14 mouse cellular contexts compared by ENCODE assay signal in the genomic region with DNA sequence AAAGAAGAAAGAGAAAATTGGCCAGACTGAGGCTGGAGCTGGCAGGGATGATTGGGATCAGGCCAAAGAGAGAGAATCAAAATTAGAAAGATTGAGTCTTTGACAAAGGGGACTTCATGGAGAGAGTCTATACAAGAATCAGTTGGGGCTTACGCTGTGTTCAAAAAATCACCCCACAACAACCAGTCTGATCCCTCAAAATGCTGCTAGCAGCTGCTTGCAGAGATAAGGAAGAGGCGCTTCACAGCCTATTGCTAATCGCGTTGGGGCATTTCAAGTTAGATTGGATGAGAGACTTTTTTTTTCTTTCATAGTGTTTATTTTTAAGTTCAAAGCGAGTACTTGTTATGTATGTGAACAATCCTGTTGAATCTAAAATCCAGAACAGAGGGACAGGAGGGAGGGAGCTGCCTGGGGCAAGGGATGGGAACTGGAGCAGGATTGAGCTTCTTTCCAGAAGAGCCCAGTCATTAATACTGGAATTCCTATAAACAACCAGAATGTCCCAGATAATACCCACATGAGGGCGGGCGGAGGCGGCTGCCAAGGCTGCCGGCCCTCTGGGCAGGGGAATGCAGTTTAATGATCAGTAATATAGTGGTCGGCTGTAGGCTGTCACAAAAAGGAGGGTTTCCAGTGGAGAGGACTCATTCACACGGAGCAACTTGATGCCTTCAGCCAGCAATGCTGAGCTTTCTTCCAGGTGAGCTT. TPM values are rescaled to one million over a fixed set of nuclear protein-coding genes. Genes with fewer than 3 reads are reported as not detected.
A peak's percentile ranks its signal among the peaks of the same experiment; 100 is the strongest.
DNase-seq lines count a peak whose midpoint lies in the region; ATAC-seq and TF ChIP-seq lines count a peak whose summit lies in the region.
"Had no signal": no experiment of that assay in that cellular context is flagged by ENCODE, and none has a peak within 500 bp of the region (broad histone marks: within the 10 kb centered on the region; RNA-seq: fewer than 3 reads in every experiment).

No protein-coding gene starts in this region.

- H3K4me1 ChIP-seq in hindbrain, postnatal 0 days (ENCODE audit: insufficient read depth, low read length): 0 out of 2 replicates have a peak, but pooled peaks cover 2% of the 10 kb centered on the region
- H3K4me1 ChIP-seq in hindbrain, embryonic 14.5 days (replicated peaks; ENCODE audit: control insufficient read depth, insufficient read depth, low read length): no peaks in the 10 kb centered on the region
- H3K4me1 ChIP-seq in G1E (ENCODE audit: insufficient read depth, low read depth, low read length): peaks cover 14% of the 10 kb centered on the region
- H3K4me1 ChIP-seq in liver, embryonic 11.5 days (replicated peaks; ENCODE audit: control insufficient read depth, insufficient read depth, low read length): peaks cover 12% of the 10 kb centered on the region

- TF ChIP-seq CTCF in hindbrain, postnatal 0 days (IDR thresholded peaks at IDR 0.05; ENCODE audit: low read depth): no peak
- TF ChIP-seq CTCF in G1E (IDR thresholded peaks at IDR 0.05; ENCODE audit: low read depth, low read length): no peak

- H3K27ac ChIP-seq in hindbrain, postnatal 0 days: peak overlapping the region; percentile 41; the same call in 1 of the 2 replicates
- no peak overlapping the region; the same call in 1 of the 2 replicates for H3K27ac ChIP-seq in hindbrain, embryonic 14.5 days
- H3K27ac ChIP-seq in liver, embryonic 11.5 days (ENCODE audit: low read depth, low read length): no peak overlapping the region; the same call in 1 of the 2 replicates
- H3K27ac ChIP-seq: limb, embryonic 15.5 days had no signal

- H3K4me2 ChIP-seq in hindbrain, postnatal 0 days (ENCODE audit: low read depth, low read length): peak overlapping the region; percentile 25; the same call in 1 of the 2 replicates
- H3K4me2 ChIP-seq in hindbrain, embryonic 14.5 days (replicated peaks): no peak overlapping the region
- H3K4me2 ChIP-seq in liver, embryonic 11.5 days: peak overlapping the region; percentile 34
- H3K4me2 ChIP-seq: limb, embryonic 15.5 days had no signal

- DNase-seq in hindbrain, postnatal 0 days (ENCODE audit: low spot score): peak; percentile 5
- no peak for DNase-seq in hindbrain, embryonic 14.5 days (ENCODE audit: low spot score)
- peak; percentile 4 for DNase-seq in G1E (ENCODE audit: low spot score)
- peak; percentile 12 for DNase-seq in brain, adult 2 months (ENCODE audit: low read depth, low spot score)
- no peak for DNase-seq in liver, embryonic 11.5 days (ENCODE audit: low spot score)
- no peak for DNase-seq in embryo, embryonic 11 days
- no peak for DNase-seq in cerebellum, postnatal 36 days
- DNase-seq in urinary bladder, postnatal 10 days (ENCODE audit: low spot score): no peak
- DNase-seq: gastrocnemius, postnatal 10 days; spleen, adult 18-20 months; thymus, adult 18-20 months had no signal

- no peaks in the 10 kb centered on the region for H3K27me3 ChIP-seq in hindbrain, postnatal 0 days (ENCODE audit: insufficient read depth, low read length)
- H3K27me3 ChIP-seq in hindbrain, embryonic 14.5 days (ENCODE audit: control insufficient read depth, insufficient read depth, low read length): no peaks in the 10 kb centered on the region
- H3K27me3 ChIP-seq in G1E (ENCODE audit: insufficient read depth, low read length): peaks cover 4% of the 10 kb centered on the region; the same call in 1 of the 2 replicates
- H3K27me3 ChIP-seq in liver, embryonic 11.5 days (replicated peaks; ENCODE audit: control insufficient read depth, insufficient read depth, low read length): no peaks in the 10 kb centered on the region
- H3K27me3 ChIP-seq: limb, embryonic 15.5 days; Patski had no signal

- no peaks in the 10 kb centered on the region for H3K9me3 ChIP-seq in hindbrain, postnatal 0 days (ENCODE audit: low read length)
- H3K9me3 ChIP-seq in hindbrain, embryonic 14.5 days (ENCODE audit: control insufficient read depth, low read length): no peaks in the 10 kb centered on the region
- no peaks in the 10 kb centered on the region for H3K9me3 ChIP-seq in G1E (replicated peaks)
- no peaks in the 10 kb centered on the region for H3K9me3 ChIP-seq in liver, embryonic 11.5 days (ENCODE audit: control insufficient read depth, low read length)
- H3K9me3 ChIP-seq: limb, embryonic 15.5 days had no signal

- no peak overlapping the region for H3K4me3 ChIP-seq in hindbrain, postnatal 0 days (ENCODE audit: low read length)
- no peak overlapping the region for H3K4me3 ChIP-seq in hindbrain, embryonic 14.5 days (replicated peaks; ENCODE audit: low read length)
- peak overlapping the region; percentile 27; the same call in 1 of the 2 replicates for H3K4me3 ChIP-seq in G1E (ENCODE audit: low read depth, low read length)
- no peak overlapping the region for H3K4me3 ChIP-seq in liver, embryonic 11.5 days (ENCODE audit: low read depth, low read length)
- H3K4me3 ChIP-seq: limb, embryonic 15.5 days had no signal

- 46% methylated on average over 11 of the region's 11 CpGs for WGBS in hindbrain, postnatal 0 days
- WGBS in hindbrain, embryonic 14.5 days: 66% methylated on average over 11 of the region's 11 CpGs
- WGBS in liver, embryonic 11.5 days: 45% methylated on average over 11 of the region's 11 CpGs

- H3K36me3 ChIP-seq in hindbrain, postnatal 0 days (ENCODE audit: insufficient read depth, low read length): no peaks in the 10 kb centered on the region
- H3K36me3 ChIP-seq in hindbrain, embryonic 14.5 days (replicated peaks; ENCODE audit: control insufficient read depth, insufficient read depth): no peaks in the 10 kb centered on the region
- H3K36me3 ChIP-seq in G1E (replicated peaks): no peaks in the 10 kb centered on the region
- no peaks in the 10 kb centered on the region for H3K36me3 ChIP-seq in liver, embryonic 11.5 days (ENCODE audit: control insufficient read depth, insufficient read depth, low read length)
- H3K36me3 ChIP-seq: limb, embryonic 15.5 days had no signal

- 0 out of 2 replicates have a peak overlapping the region, but pooled peaks have one; percentile 5 for H3K9ac ChIP-seq in hindbrain, postnatal 0 days (replicated peaks; ENCODE audit: low read length)
- no peak overlapping the region for H3K9ac ChIP-seq in hindbrain, embryonic 14.5 days
- H3K9ac ChIP-seq in liver, embryonic 11.5 days (ENCODE audit: low read depth, low read length): no peak overlapping the region
- H3K9ac ChIP-seq: limb, embryonic 15.5 days had no signal

- peak; percentile 47; the same call in 1 of the 2 replicates for ATAC-seq in hindbrain, postnatal 0 days
- ATAC-seq in hindbrain, embryonic 14.5 days (ENCODE audit: low FRiP score): no peak
- no peak for ATAC-seq in G1E (ENCODE audit: extremely low read depth, insufficient number of reproducible peaks, low FRiP score, poor library complexity, severe bottlenecking)
- peak; percentile 94 for ATAC-seq in liver, embryonic 11.5 days (replicated peaks; ENCODE audit: low FRiP score)
- ATAC-seq: inflammation-experienced regulatory T-cells, adult 6 months; Patski had no signal

RNA-seq across cellular contexts. Expression of gene Elac2, which starts 47.6 kb away (rescaled TPM):
- 36.5 and 39.4 TPM in 2 replicates for total RNA-seq in hindbrain, postnatal 0 days (2014; rRNA removed)
- 22.5 and 23.9 TPM in 2 replicates for polyA plus RNA-seq in hindbrain, postnatal 0 days (2015; fragmentation: Nextera tagmentation; extraction: Ambion mirVana)
- polyA plus RNA-seq in hindbrain, embryonic 14.5 days (2014; fragmentation: Nextera tagmentation; extraction: Ambion mirVana): 32.4 and 34.8 TPM in 2 replicates
- 23.6 and 35.2 TPM in 2 replicates for total RNA-seq in G1E (2014; fragmentation: Nextera tagmentation)
- 32.1 and 37.2 TPM in 2 replicates for total RNA-seq in G1E (2017)
- polyA plus RNA-seq in G1E (2012): 34.7 and 42.9 TPM in 2 replicates
- polyA plus RNA-seq in liver, embryonic 11.5 days (2014; fragmentation: Nextera tagmentation; extraction: Ambion mirVana): 47.3 and 54.6 TPM in 2 replicates

Comparison
In these comparisons a context has a peak if more than half of its experiments do, and no peak if none do; other contexts are left out.
1. ATAC-seq: peak in hindbrain, postnatal 0 days (single experiment) and liver, embryonic 11.5 days (single experiment); none in hindbrain, embryonic 14.5 days (single experiment) and G1E (single experiment).
2. DNase-seq: peak in hindbrain, postnatal 0 days (single experiment), G1E (single experiment) and brain, adult 2 months (single experiment); none in hindbrain, embryonic 14.5 days (single experiment), liver, embryonic 11.5 days (single experiment), embryo, embryonic 11 days (single experiment), cerebellum, postnatal 36 days (0 of 2) and urinary bladder, postnatal 10 days (single experiment).